Mouse (Mus musculus): ENCODE data around the gene Vasp. TPM values are rescaled to one million over a fixed set of nuclear protein-coding genes. Genes with fewer than 3 reads are reported as not detected.
"Not testable (repeated sequence)": the region's sequence is repeated elsewhere in the genome, so short reads cannot be mapped to it uniquely, and the experiment has no call there.

Vasp gene
- total and polyA plus RNA-seq, 2 experiments from 2014 or later, result 30.0 to 40.6 TPM

DNA sequence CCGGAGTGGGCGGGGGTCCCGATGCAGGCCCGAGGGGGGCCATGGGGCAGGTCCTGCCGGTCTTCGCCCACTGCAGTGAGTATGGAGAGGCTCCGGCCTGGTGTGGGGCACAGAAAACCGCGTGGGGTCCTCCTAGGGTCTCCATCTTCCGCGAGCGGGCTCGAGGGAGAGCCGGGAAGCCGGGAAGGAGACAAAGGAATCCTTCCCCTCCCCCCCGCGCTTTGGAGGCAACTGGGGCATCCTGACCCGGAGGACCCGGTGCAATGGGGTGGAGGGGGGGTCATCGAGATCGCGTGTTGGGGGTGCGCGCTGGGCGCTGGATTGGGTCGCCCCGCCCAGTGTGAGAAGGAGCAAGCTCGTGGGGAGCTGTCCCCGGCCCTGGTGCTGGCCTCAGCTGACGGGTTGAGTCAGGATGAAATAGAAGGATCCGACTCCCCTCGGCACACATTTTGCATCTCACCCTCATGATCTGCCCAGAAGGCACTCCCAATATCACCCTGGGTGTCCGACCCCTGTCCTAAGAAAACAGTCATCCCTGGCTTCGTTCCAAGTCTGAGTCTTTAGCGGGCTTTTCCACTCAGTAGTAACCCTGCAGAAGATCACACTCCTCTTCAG is 11.3 kb upstream of the Vasp start:
- peak; percentile 73 for DNase-seq

DNA sequence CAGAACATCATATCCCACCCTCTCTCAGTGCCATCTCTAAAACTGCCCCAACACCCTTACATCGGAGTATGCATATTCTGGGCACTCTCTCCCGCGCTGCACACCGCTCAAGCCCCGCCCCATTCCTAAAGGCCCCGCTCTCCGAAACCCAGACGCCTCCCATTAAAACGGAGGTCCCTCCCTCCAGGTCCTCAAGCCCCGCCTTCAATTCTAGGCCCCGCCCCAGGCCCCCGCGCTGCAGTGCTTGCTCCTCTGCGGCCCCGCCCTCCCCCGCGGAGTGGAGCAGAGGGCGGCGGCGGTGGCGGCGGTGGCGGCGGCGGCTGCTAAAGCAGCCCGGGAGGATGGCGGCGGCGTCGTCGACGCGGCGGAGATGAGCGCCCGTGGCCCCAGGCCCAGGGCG is 10.8 kb upstream of the Vasp start, which contains the start of gene Rtn2:
TSS of gene Rtn2 (plus strand) at position 240 of the 400 bp plus-strand sequence.
- 3% methylated on average over 34 of the region's 37 CpGs for WGBS
- Histone ChIP-seq H3K4me3 (ENCODE audit: low read depth, low read length) (peak within 1 kb of the TSS; percentile 86), H3K27ac (ENCODE audit: low read depth, low read length) (peak within 1 kb of the TSS; percentile 95), H3K4me1 (ENCODE audit: insufficient read depth) (peaks cover 12% of the 10 kb centered on the region), H3K4me2 (ENCODE audit: low read depth) (peak within 1 kb of the TSS; percentile 70), H3K9ac (peak within 1 kb of the TSS; percentile 99), H3K27me3 (ENCODE audit: insufficient read depth, low read length) (peaks cover 36% of the 10 kb centered on the region), H3K9me3 (ENCODE audit: low read length) (no peaks in the 10 kb centered on the region), H3K36me3 (ENCODE audit: insufficient read depth) (peaks cover 9% of the 10 kb centered on the region)
- no peak for TF ChIP-seq CTCF (IDR thresholded peaks at IDR 0.05; ENCODE audit: low read depth)
- peak; percentile 88 for DNase-seq
- ATAC-seq, result peak; percentile 81

More for the DNA sequence above, 11.3 kb upstream of the Vasp start:
- H3K27ac ChIP-seq (ENCODE audit: low read depth, low read length), result peak overlapping the region; percentile 95
- no peaks in the 10 kb centered on the region for H3K9me3 ChIP-seq (ENCODE audit: low read length)
- peak overlapping the region; percentile 70 for H3K4me2 ChIP-seq (ENCODE audit: low read depth)
- under 1% methylated on average over 32 of the region's 35 CpGs for WGBS
- no peak for TF ChIP-seq CTCF (IDR thresholded peaks at IDR 0.05; ENCODE audit: low read depth)
- peaks cover 12% of the 10 kb centered on the region for H3K4me1 ChIP-seq (ENCODE audit: insufficient read depth)
- peak overlapping the region; percentile 86 for H3K4me3 ChIP-seq (ENCODE audit: low read depth, low read length)
- H3K36me3 ChIP-seq (ENCODE audit: insufficient read depth), result peaks cover 14% of the 10 kb centered on the region
- ATAC-seq, result peak; percentile 69
- H3K27me3 ChIP-seq (ENCODE audit: insufficient read depth, low read length), result peaks cover 34% of the 10 kb centered on the region
- H3K9ac ChIP-seq, result peak overlapping the region; percentile 99

GRCm38 (mm10) chr7:19281680-19282304 is 10.2 kb upstream of the Vasp start:
- H3K27me3 ChIP-seq (ENCODE audit: insufficient read depth, low read length), result peaks cover 36% of the 10 kb centered on the region
- H3K27ac ChIP-seq (ENCODE audit: low read depth, low read length); H3K9me3 ChIP-seq (ENCODE audit: low read length); H3K36me3 ChIP-seq (ENCODE audit: insufficient read depth): not testable (repeated sequence)
- TF ChIP-seq CTCF (IDR thresholded peaks at IDR 0.05; ENCODE audit: low read depth), result peak; percentile 67
- H3K9ac ChIP-seq, result peak overlapping the region; percentile 99; the same call in 1 of the 2 replicates
- H3K4me3 ChIP-seq (ENCODE audit: low read depth, low read length), result peak overlapping the region; percentile 86
- peak overlapping the region; percentile 70 for H3K4me2 ChIP-seq (ENCODE audit: low read depth)
- WGBS, result 47% methylated on average over 6 of the region's 6 CpGs
- DNase-seq, result peak; percentile 57
- 0 out of 2 replicates have a peak, but pooled peaks have one; percentile 16 for ATAC-seq
- H3K4me1 ChIP-seq (ENCODE audit: insufficient read depth), result peaks cover 12% of the 10 kb centered on the region

GRCm38 (mm10) chr7:19279581-19280114 is 8.0 kb upstream of the Vasp start, which contains the start of gene Ppm1n:
Gene Ppm1n (minus strand): TSS chr7:19280064.
- peak within 1 kb of the TSS; percentile 49 for H3K4me2 ChIP-seq (ENCODE audit: low read depth)
- no peaks in the 10 kb centered on the region for H3K36me3 ChIP-seq (ENCODE audit: insufficient read depth)
- no peak within 1 kb of the TSS; the same call in 1 of the 2 replicates for H3K9ac ChIP-seq
- DNase-seq (no peak), ATAC-seq (no peak)
- 1% methylated on average over 46 of the region's 46 CpGs for WGBS
- no peak within 1 kb of the TSS for H3K27ac ChIP-seq (ENCODE audit: low read depth, low read length)
- peaks cover 11% of the 10 kb centered on the region for H3K4me1 ChIP-seq (ENCODE audit: insufficient read depth)
- no peaks in the 10 kb centered on the region for H3K9me3 ChIP-seq (ENCODE audit: low read length)
- no peak for TF ChIP-seq CTCF (IDR thresholded peaks at IDR 0.05; ENCODE audit: low read depth)
- peak within 1 kb of the TSS; percentile 29 for H3K4me3 ChIP-seq (ENCODE audit: low read depth, low read length)
- peaks cover 36% of the 10 kb centered on the region for H3K27me3 ChIP-seq (ENCODE audit: insufficient read depth, low read length)

DNA sequence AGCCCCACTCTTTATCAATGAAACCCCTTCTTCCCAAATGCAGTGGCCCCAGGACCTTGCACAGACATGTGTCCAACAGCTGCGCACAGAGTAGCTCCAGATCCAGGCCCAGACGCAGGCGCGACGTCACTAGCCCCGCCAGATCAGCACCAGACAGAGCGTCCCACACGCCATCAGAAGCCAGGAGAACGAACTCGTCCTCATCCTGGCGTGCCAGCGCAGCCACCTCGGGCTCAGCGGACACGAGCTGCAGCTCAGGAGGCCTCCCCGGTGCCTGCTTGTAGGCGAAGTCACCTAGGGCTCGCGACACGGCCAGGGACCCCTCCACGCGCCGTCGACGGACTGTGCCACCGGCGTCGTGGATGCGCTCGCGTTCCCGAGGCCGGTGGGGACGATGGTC is 7.4 kb upstream of the Vasp start:
- no peak for DNase-seq
- H3K27me3 ChIP-seq (ENCODE audit: insufficient read depth, low read length), result peaks cover 36% of the 10 kb centered on the region
- 3% methylated on average over 34 of the region's 34 CpGs for WGBS

DNA sequence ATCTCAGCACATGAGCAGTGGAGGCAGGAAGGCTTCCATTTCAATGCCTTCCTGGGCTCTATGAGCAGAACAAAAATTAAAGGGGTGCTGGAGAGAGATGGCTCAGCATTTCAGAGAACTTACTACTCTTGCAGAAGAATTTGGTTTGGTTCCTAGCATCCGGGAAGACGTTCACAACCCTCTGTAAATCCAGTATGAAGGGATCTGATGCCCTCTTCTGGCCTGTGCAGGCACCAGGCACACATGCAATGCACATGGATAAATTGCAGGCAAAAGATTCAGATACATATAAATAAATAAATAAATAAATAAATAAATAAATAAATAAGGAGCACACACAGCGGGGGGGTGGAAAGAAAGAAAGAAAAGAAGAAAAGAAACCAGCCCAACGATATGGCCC is 4.6 kb upstream of the Vasp start:
- Histone ChIP-seq H3K4me3 (ENCODE audit: low read depth, low read length) (no peak overlapping the region), H3K4me1 (ENCODE audit: insufficient read depth) (no peaks in the 10 kb centered on the region), H3K4me2 (ENCODE audit: low read depth) (no peak overlapping the region), H3K27ac (ENCODE audit: low read depth, low read length) (no peak overlapping the region), H3K36me3 (ENCODE audit: insufficient read depth) (no peaks in the 10 kb centered on the region), H3K27me3 (ENCODE audit: insufficient read depth, low read length) (peaks cover 35% of the 10 kb centered on the region), H3K9ac (no peak overlapping the region), H3K9me3 (ENCODE audit: low read length) (no peaks in the 10 kb centered on the region)
- DNase-seq (no peak), ATAC-seq (no peak)
- WGBS, result 50% methylated on average over 4 of the region's 4 CpGs
- TF ChIP-seq CTCF (IDR thresholded peaks at IDR 0.05; ENCODE audit: low read depth), result no peak; the same call in 1 of the 2 replicates

More for the DNA sequence above, 7.4 kb upstream of the Vasp start:
- no peak overlapping the region for H3K9ac ChIP-seq
- H3K4me1 ChIP-seq (ENCODE audit: insufficient read depth), result peaks cover 5% of the 10 kb centered on the region
- H3K27ac ChIP-seq (ENCODE audit: low read depth, low read length), result no peak overlapping the region
- H3K4me2 ChIP-seq (ENCODE audit: low read depth), result peak overlapping the region; percentile 49
- H3K9me3 ChIP-seq (ENCODE audit: low read length), result no peaks in the 10 kb centered on the region
- H3K4me3 ChIP-seq (ENCODE audit: low read depth, low read length), result peak overlapping the region; percentile 29
- ATAC-seq, result no peak
- no peak for TF ChIP-seq CTCF (IDR thresholded peaks at IDR 0.05; ENCODE audit: low read depth)
- H3K36me3 ChIP-seq (ENCODE audit: insufficient read depth), result no peaks in the 10 kb centered on the region

Data from forebrain, postnatal 0 days (tissue).